Comparison of ENCODE assay signal across 15 mouse cellular contexts in genomic region chr10:4391076-4391475, GRCm38 (mm10). TPM values are rescaled to one million over a fixed set of nuclear protein-coding genes. Genes with fewer than 3 reads are reported as not detected.
DNase-seq lines count a peak whose midpoint lies in the region; ATAC-seq and TF ChIP-seq lines count a peak whose summit lies in the region.
"Had no signal": no experiment of that assay in that cellular context is flagged by ENCODE, and none has a peak within 500 bp of the region (broad histone marks: within the 10 kb centered on the region; RNA-seq: fewer than 3 reads in every experiment).

No protein-coding gene starts in this region.

- H3K4me3 ChIP-seq in forebrain, postnatal 0 days (ENCODE audit: low read depth, low read length) = no peak overlapping the region
- no peak overlapping the region for H3K4me3 ChIP-seq in forebrain, embryonic 10.5 days
- no peak overlapping the region for H3K4me3 ChIP-seq in hindbrain, embryonic 15.5 days
- H3K4me3 ChIP-seq in hindbrain, embryonic 16.5 days (ENCODE audit: low read length) = no peak overlapping the region
- H3K4me3 ChIP-seq in midbrain, embryonic 13.5 days (replicated peaks) = no peak overlapping the region
- H3K4me3 ChIP-seq in midbrain, embryonic 16.5 days (ENCODE audit: low read depth, low read length) = no peak overlapping the region
- H3K4me3 ChIP-seq: embryonic facial prominence, embryonic 13.5 days; heart, adult 2 months; myocyte had no signal

- peak overlapping the region; percentile 10; the same call in 1 of the 2 replicates for H3K4me2 ChIP-seq in forebrain, postnatal 0 days (ENCODE audit: low read depth)
- peak overlapping the region; percentile 23; the same call in 1 of the 2 replicates for H3K4me2 ChIP-seq in hindbrain, embryonic 15.5 days
- no peak overlapping the region for H3K4me2 ChIP-seq in hindbrain, embryonic 16.5 days (ENCODE audit: low read length)
- peak overlapping the region; percentile 88 for H3K4me2 ChIP-seq in midbrain, embryonic 13.5 days (replicated peaks)
- H3K4me2 ChIP-seq in midbrain, embryonic 16.5 days (ENCODE audit: low read length) = no peak overlapping the region

- H3K27ac ChIP-seq in forebrain, postnatal 0 days (ENCODE audit: low read depth, low read length) = no peak overlapping the region
- H3K27ac ChIP-seq in forebrain, embryonic 10.5 days = no peak overlapping the region
- H3K27ac ChIP-seq in hindbrain, embryonic 15.5 days (replicated peaks) = no peak overlapping the region
- H3K27ac ChIP-seq in hindbrain, embryonic 16.5 days (ENCODE audit: low read depth, low read length) = no peak overlapping the region
- no peak overlapping the region for H3K27ac ChIP-seq in midbrain, embryonic 13.5 days
- H3K27ac ChIP-seq in midbrain, embryonic 16.5 days (ENCODE audit: low read length) = no peak overlapping the region
- H3K27ac ChIP-seq: embryonic facial prominence, embryonic 13.5 days; heart, adult 2 months had no signal

- H3K4me1 ChIP-seq in forebrain, postnatal 0 days (ENCODE audit: insufficient read depth) = peaks cover 23% of the 10 kb centered on the region
- H3K4me1 ChIP-seq in forebrain, embryonic 10.5 days = peaks cover 39% of the 10 kb centered on the region
- peaks cover 44% of the 10 kb centered on the region for H3K4me1 ChIP-seq in hindbrain, embryonic 15.5 days (replicated peaks)
- peaks cover 30% of the 10 kb centered on the region for H3K4me1 ChIP-seq in hindbrain, embryonic 16.5 days (ENCODE audit: control insufficient read depth, insufficient read depth, low read depth, low read length)
- peaks cover 43% of the 10 kb centered on the region for H3K4me1 ChIP-seq in midbrain, embryonic 13.5 days (replicated peaks)
- H3K4me1 ChIP-seq in midbrain, embryonic 16.5 days (ENCODE audit: control insufficient read depth, insufficient read depth, low read length) = peaks cover 36% of the 10 kb centered on the region

- ATAC-seq in forebrain, postnatal 0 days = no peak
- no peak for ATAC-seq in hindbrain, embryonic 15.5 days (ENCODE audit: low FRiP score, low read depth)
- ATAC-seq in hindbrain, embryonic 16.5 days = no peak
- no peak for ATAC-seq in midbrain, embryonic 13.5 days
- ATAC-seq in midbrain, embryonic 16.5 days = no peak
- no peak for ATAC-seq in activated CD4-positive, CD25-positive, alpha-beta regulatory T cell, adult 4 months

- no peak overlapping the region for H3K9ac ChIP-seq in forebrain, postnatal 0 days
- H3K9ac ChIP-seq in hindbrain, embryonic 15.5 days = no peak overlapping the region
- no peak overlapping the region for H3K9ac ChIP-seq in hindbrain, embryonic 16.5 days (ENCODE audit: low read depth, low read length)
- H3K9ac ChIP-seq in midbrain, embryonic 13.5 days (replicated peaks) = no peak overlapping the region
- no peak overlapping the region for H3K9ac ChIP-seq in midbrain, embryonic 16.5 days (ENCODE audit: low read depth, low read length)
- H3K9ac ChIP-seq: embryonic facial prominence, embryonic 13.5 days; lung, embryonic 14.5 days had no signal

- H3K36me3 ChIP-seq in forebrain, postnatal 0 days (ENCODE audit: insufficient read depth) = 0 out of 2 replicates have a peak, but pooled peaks cover 3% of the 10 kb centered on the region
- H3K36me3 ChIP-seq in forebrain, embryonic 10.5 days (replicated peaks) = peaks cover 43% of the 10 kb centered on the region
- no peaks in the 10 kb centered on the region for H3K36me3 ChIP-seq in hindbrain, embryonic 15.5 days
- H3K36me3 ChIP-seq in hindbrain, embryonic 16.5 days (ENCODE audit: control insufficient read depth, insufficient read depth, low read length) = no peaks in the 10 kb centered on the region
- peaks cover 17% of the 10 kb centered on the region; the same call in 1 of the 2 replicates for H3K36me3 ChIP-seq in midbrain, embryonic 13.5 days
- H3K36me3 ChIP-seq in midbrain, embryonic 16.5 days (ENCODE audit: control insufficient read depth, insufficient read depth, low read length) = no peaks in the 10 kb centered on the region

- no peak for DNase-seq in forebrain, postnatal 0 days
- DNase-seq in forebrain, embryonic 10.5 days (ENCODE audit: extremely low spot score, low spot score) = no peak
- DNase-seq in urinary bladder, postnatal 4 days (ENCODE audit: low spot score in 2 of 2) = no peak
- DNase-seq: cerebellum, adult 11 months; layer of hippocampus, postnatal 36 days; right cerebral cortex, postnatal 14 days had no signal

- no peaks in the 10 kb centered on the region for H3K27me3 ChIP-seq in forebrain, postnatal 0 days (ENCODE audit: insufficient read depth, low read length)
- H3K27me3 ChIP-seq in forebrain, embryonic 10.5 days (ENCODE audit: poor library complexity, severe bottlenecking) = no peaks in the 10 kb centered on the region
- no peaks in the 10 kb centered on the region for H3K27me3 ChIP-seq in hindbrain, embryonic 15.5 days
- H3K27me3 ChIP-seq in hindbrain, embryonic 16.5 days (replicated peaks; ENCODE audit: control insufficient read depth, insufficient read depth, low read length) = no peaks in the 10 kb centered on the region
- no peaks in the 10 kb centered on the region for H3K27me3 ChIP-seq in midbrain, embryonic 13.5 days
- no peaks in the 10 kb centered on the region for H3K27me3 ChIP-seq in midbrain, embryonic 16.5 days (ENCODE audit: control insufficient read depth, insufficient read depth, low read depth, low read length)
- H3K27me3 ChIP-seq: embryonic facial prominence, embryonic 13.5 days had no signal

- no peaks in the 10 kb centered on the region for H3K9me3 ChIP-seq in forebrain, postnatal 0 days (ENCODE audit: low read length)
- no peaks in the 10 kb centered on the region for H3K9me3 ChIP-seq in forebrain, embryonic 10.5 days
- H3K9me3 ChIP-seq in hindbrain, embryonic 15.5 days = no peaks in the 10 kb centered on the region
- no peaks in the 10 kb centered on the region for H3K9me3 ChIP-seq in hindbrain, embryonic 16.5 days (ENCODE audit: control insufficient read depth, low read length)
- H3K9me3 ChIP-seq in midbrain, embryonic 13.5 days = no peaks in the 10 kb centered on the region
- no peaks in the 10 kb centered on the region for H3K9me3 ChIP-seq in midbrain, embryonic 16.5 days (replicated peaks; ENCODE audit: control insufficient read depth, low read length, poor library complexity, severe bottlenecking)
- H3K9me3 ChIP-seq: embryonic facial prominence, embryonic 13.5 days had no signal

- no peak for TF ChIP-seq CTCF in forebrain, postnatal 0 days (IDR thresholded peaks at IDR 0.05; ENCODE audit: low read depth)

- WGBS in forebrain, postnatal 0 days = 68% methylated on average over 5 of the region's 5 CpGs
- WGBS in forebrain, embryonic 10.5 days = 83% methylated on average over 5 of the region's 5 CpGs
- 73% methylated on average over 5 of the region's 5 CpGs for WGBS in hindbrain, embryonic 15.5 days
- WGBS in hindbrain, embryonic 16.5 days = 74% methylated on average over 5 of the region's 5 CpGs
- WGBS in midbrain, embryonic 13.5 days = 71% methylated on average over 5 of the region's 5 CpGs
- WGBS in midbrain, embryonic 16.5 days = 69% methylated on average over 5 of the region's 5 CpGs

RNA-seq across cellular contexts. Expression of gene Zbtb2, which starts 3.2 kb away (rescaled TPM):
- 20.0 and 24.2 TPM in 2 replicates for total RNA-seq in forebrain, postnatal 0 days (2014; rRNA removed)
- 15.2 and 15.7 TPM in 2 replicates for polyA plus RNA-seq in forebrain, postnatal 0 days (2015; fragmentation: Nextera tagmentation; extraction: Ambion mirVana)
- polyA plus RNA-seq in forebrain, embryonic 10.5 days (2016; fragmentation: Nextera tagmentation; extraction: Ambion mirVana) = 19.7 and 21.6 TPM in 2 replicates
- 14.9 and 15.0 TPM in 2 replicates for polyA plus RNA-seq in hindbrain, embryonic 15.5 days (2015; fragmentation: Nextera tagmentation; extraction: Ambion mirVana)
- polyA plus RNA-seq in hindbrain, embryonic 16.5 days (2015; fragmentation: Nextera tagmentation; extraction: Ambion mirVana) = 11.7 and 15.2 TPM in 2 replicates
- polyA plus RNA-seq in midbrain, embryonic 13.5 days (2015; fragmentation: Nextera tagmentation; extraction: Ambion mirVana) = 18.6 and 18.7 TPM in 2 replicates
- polyA plus RNA-seq in midbrain, embryonic 16.5 days (2015; fragmentation: Nextera tagmentation; extraction: Ambion mirVana) = 14.8 and 17.2 TPM in 2 replicates
- polyA plus RNA-seq in activated CD4-positive, CD25-positive, alpha-beta regulatory T cell, adult 4 months (2017; shearing (Covaris generic)) = 10 to 100 TPM in 1 of 2 experiments, 1 to 10 TPM in 1; 9.9 to 11.3 TPM

RNA-seq across cellular contexts. Expression of gene Rmnd1, which starts 41.1 kb away (rescaled TPM):
- total RNA-seq in forebrain, postnatal 0 days (2014; rRNA removed) = 18.8 and 23.9 TPM in 2 replicates
- 17.5 and 24.4 TPM in 2 replicates for polyA plus RNA-seq in forebrain, postnatal 0 days (2015; fragmentation: Nextera tagmentation; extraction: Ambion mirVana)
- polyA plus RNA-seq in forebrain, embryonic 10.5 days (2016; fragmentation: Nextera tagmentation; extraction: Ambion mirVana) = 48.5 and 50.1 TPM in 2 replicates
- 47.0 and 49.1 TPM in 2 replicates for polyA plus RNA-seq in hindbrain, embryonic 15.5 days (2015; fragmentation: Nextera tagmentation; extraction: Ambion mirVana)
- 41.9 and 49.2 TPM in 2 replicates for polyA plus RNA-seq in hindbrain, embryonic 16.5 days (2015; fragmentation: Nextera tagmentation; extraction: Ambion mirVana)
- polyA plus RNA-seq in midbrain, embryonic 13.5 days (2015; fragmentation: Nextera tagmentation; extraction: Ambion mirVana) = 51.3 and 53.7 TPM in 2 replicates
- 54.6 and 55.1 TPM in 2 replicates for polyA plus RNA-seq in midbrain, embryonic 16.5 days (2015; fragmentation: Nextera tagmentation; extraction: Ambion mirVana)
- 10 to 100 TPM; 34.0 to 47.7 TPM for polyA plus RNA-seq in activated CD4-positive, CD25-positive, alpha-beta regulatory T cell, adult 4 months (2017; shearing (Covaris generic))

RNA-seq across cellular contexts. Expression of gene Armt1, which starts 41.2 kb away (rescaled TPM):
- 11.5 and 17.6 TPM in 2 replicates for total RNA-seq in forebrain, postnatal 0 days (2014; rRNA removed)
- polyA plus RNA-seq in forebrain, postnatal 0 days (2015; fragmentation: Nextera tagmentation; extraction: Ambion mirVana) = 5.3 and 6.1 TPM in 2 replicates
- 33.5 and 34.1 TPM in 2 replicates for polyA plus RNA-seq in forebrain, embryonic 10.5 days (2016; fragmentation: Nextera tagmentation; extraction: Ambion mirVana)
- polyA plus RNA-seq in hindbrain, embryonic 15.5 days (2015; fragmentation: Nextera tagmentation; extraction: Ambion mirVana) = 10.3 and 10.8 TPM in 2 replicates
- 10.6 and 10.9 TPM in 2 replicates for polyA plus RNA-seq in hindbrain, embryonic 16.5 days (2015; fragmentation: Nextera tagmentation; extraction: Ambion mirVana)
- 16.3 and 18.2 TPM in 2 replicates for polyA plus RNA-seq in midbrain, embryonic 13.5 days (2015; fragmentation: Nextera tagmentation; extraction: Ambion mirVana)
- 9.3 and 10.8 TPM in 2 replicates for polyA plus RNA-seq in midbrain, embryonic 16.5 days (2015; fragmentation: Nextera tagmentation; extraction: Ambion mirVana)
- polyA plus RNA-seq in activated CD4-positive, CD25-positive, alpha-beta regulatory T cell, adult 4 months (2017; shearing (Covaris generic)) = 10 to 100 TPM; 30.8 to 39.0 TPM

Comparison
In these comparisons a context has a peak if more than half of its experiments do, and no peak if none do; other contexts are left out.
1. H3K4me2 ChIP-seq: peak in forebrain, postnatal 0 days (single experiment), hindbrain, embryonic 15.5 days (single experiment) and midbrain, embryonic 13.5 days (single experiment); none in hindbrain, embryonic 16.5 days (single experiment) and midbrain, embryonic 16.5 days (single experiment).